Mouse (Mus musculus) kidney, postnatal 0 days (tissue): Measurements from ENCODE around the gene Mtmr12. TPM values are rescaled to one million over a fixed set of nuclear protein-coding genes. Genes with fewer than 3 reads are reported as not detected.
A peak's percentile ranks its signal among the peaks of the same experiment; 100 is the strongest.

Source experiments
- ATAC-seq: fragments of 200-750 bp; cut with Nextera tagmentation; replicated peaks from 2 replicates; pipeline ENCODE4 v1.8.0; 2017; ENCODE audit warnings: low read depth, moderate number of reproducible peaks, moderate TSS enrichment, moderate library complexity; ENCODE audit not compliant: low FRiP score
- DNase-seq: peaks from one replicate; pipeline ENCODE4 v3.0.0-alpha.2; 2016; ENCODE audit warnings: low spot score
- H3K27ac ChIP-seq: fragments of 300-500 bp; sonication (generic); 2 replicates; pipeline ENCODE4 v1.5.1; 2014; ENCODE audit warnings: mild to moderate bottlenecking
- H3K27me3 ChIP-seq: fragments of 300-500 bp; sonication (generic); 2 replicates; pipeline ENCODE4 v1.6.1; 2014; ENCODE audit warnings: low read length, mixed read lengths; ENCODE audit not compliant: insufficient read depth
- H3K36me3 ChIP-seq: fragments of 300-500 bp; sonication (generic); 2 replicates; pipeline ENCODE4 v1.6.1; 2014; ENCODE audit warnings: low read length, mixed read lengths; ENCODE audit not compliant: insufficient read depth
- H3K4me1 ChIP-seq: fragments of 300-500 bp; sonication (generic); replicated peaks from 2 replicates; pipeline ENCODE4 v1.6.1; 2014; ENCODE audit warnings: antibody characterized with exemption, low read length, mixed read lengths; ENCODE audit not compliant: insufficient read depth
- H3K4me2 ChIP-seq: fragments of 300-500 bp; sonication (generic); 2 replicates; pipeline ENCODE4 v1.6.1; 2014; ENCODE audit warnings: mild to moderate bottlenecking, low read length, moderate library complexity, mixed read lengths
- H3K4me3 ChIP-seq: fragments of 300-500 bp; sonication (generic); replicated peaks from 2 replicates; pipeline ENCODE4 v1.5.1; 2014; ENCODE audit warnings: low read depth, low read length
- H3K9ac ChIP-seq: fragments of 300-500 bp; sonication (generic); 2 replicates; pipeline ENCODE4 v1.6.1; 2014; ENCODE audit warnings: low read depth, low read length
- H3K9me3 ChIP-seq: fragments of 300-500 bp; sonication (generic); replicated peaks from 2 replicates; pipeline ENCODE4 v1.6.1; 2016; ENCODE audit warnings: low read length, inconsistent platforms, mixed read lengths
- CTCF ChIP-seq: IDR thresholded peaks from 2 replicates; pipeline ENCODE4 v1.5.1; 2016; ENCODE audit warnings: antibody characterized with exemption, low read depth, mild to moderate bottlenecking, moderate library complexity
- WGBS: fragments of 180-500 bp; shearing (Covaris S2); extraction: QIAGEN DNeasy Blood & Tissue Kit; methylation state at CpG from one replicate; pipeline ENCODE4 v1.1.7; 2014; 5-methylcytosine and 5-hydroxymethylcytosine counted together
- polyA plus RNA-seq: library from polyadenylated mRNA; unstranded; fragments of >200 nt; fragmentation: Nextera tagmentation; extraction: Ambion mirVana; gene quantifications from 2 replicates; pipeline ENCODE4 v1.2.1, GENCODE M21; 2015

Mtmr12 gene
- polyA plus RNA-seq, 1 experiment from 2014 or later = 12.5 TPM

DNA sequence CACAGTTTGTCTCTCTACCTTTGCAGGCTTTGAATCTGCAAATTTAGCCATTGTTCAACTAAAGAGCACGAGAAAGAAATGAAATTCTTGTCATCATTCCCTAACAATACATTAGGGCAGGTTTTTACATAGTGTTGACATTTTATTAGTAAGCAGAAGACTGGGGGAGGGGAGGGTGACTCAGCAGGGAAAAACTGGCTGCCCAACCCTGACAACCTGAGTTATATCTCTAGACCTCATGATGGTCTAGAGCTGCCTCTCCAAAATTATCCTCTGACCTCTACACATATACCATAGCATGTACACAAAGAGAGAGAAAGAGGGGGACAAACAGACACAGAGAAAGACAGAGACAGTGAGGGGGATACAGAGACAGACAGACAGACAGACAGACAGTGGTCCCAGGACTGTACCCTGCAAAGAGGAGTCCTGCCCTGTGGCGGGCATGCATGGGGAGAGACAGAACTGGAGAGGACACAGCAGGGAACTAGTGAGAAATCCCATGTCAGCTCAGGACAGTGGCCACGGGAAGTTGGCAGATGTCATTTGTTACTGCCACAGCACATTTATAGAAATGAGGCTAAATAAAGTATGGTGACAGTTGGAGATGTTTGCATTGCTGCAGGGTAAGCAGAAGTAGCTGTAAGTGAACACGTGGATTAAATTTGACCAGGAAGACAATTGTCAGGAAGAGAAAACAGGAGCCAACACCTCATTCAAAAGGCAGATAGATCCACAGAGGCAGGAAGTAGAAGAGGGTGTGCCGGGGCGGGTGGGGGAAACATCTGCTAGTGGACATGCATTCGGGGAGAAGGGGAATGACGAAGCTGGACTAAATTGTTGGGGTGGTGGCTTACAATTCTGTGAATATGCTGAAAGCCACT, 101.6 kb downstream of the Mtmr12 start:
- no peak overlapping the region for H3K27ac ChIP-seq
- no peak for TF ChIP-seq CTCF
- no peaks in the 10 kb centered on the region for H3K4me1 ChIP-seq
- no peaks in the 10 kb centered on the region for H3K27me3 ChIP-seq
- no peak overlapping the region for H3K4me2 ChIP-seq
- DNase-seq (no peak), ATAC-seq (no peak)
- 55% methylated on average over 8 of the region's 8 CpGs for WGBS
- H3K4me3 ChIP-seq = no peak overlapping the region
- no peaks in the 10 kb centered on the region for H3K9me3 ChIP-seq
- H3K36me3 ChIP-seq = no peaks in the 10 kb centered on the region
- no peak overlapping the region for H3K9ac ChIP-seq

GRCm38 (mm10) chr15:12307114-12307513, 102.3 kb downstream of the Mtmr12 start:
- ATAC-seq = no peak

GRCm38 (mm10) chr15:12308539-12308938, 103.7 kb downstream of the Mtmr12 start:
- ATAC-seq (no peak), DNase-seq (no peak)
- TF ChIP-seq CTCF = no peak
- WGBS = 94% methylated on average over 5 of the region's 5 CpGs
- Histone ChIP-seq H3K27ac (no peak overlapping the region), H3K27me3 (no peaks in the 10 kb centered on the region), H3K36me3 (no peaks in the 10 kb centered on the region), H3K4me3 (no peak overlapping the region), H3K9ac (no peak overlapping the region), H3K9me3 (no peaks in the 10 kb centered on the region), H3K4me2 (no peak overlapping the region), H3K4me1 (no peaks in the 10 kb centered on the region)

More at GRCm38 (mm10) chr15:12307114-12307513, 102.3 kb downstream of the Mtmr12 start:
- no peaks in the 10 kb centered on the region for H3K27me3 ChIP-seq
- H3K36me3 ChIP-seq = no peaks in the 10 kb centered on the region
- H3K9me3 ChIP-seq = no peaks in the 10 kb centered on the region
- DNase-seq = no peak
- TF ChIP-seq CTCF = no peak
- no peak overlapping the region for H3K4me2 ChIP-seq
- 67% methylated on average over 4 of the region's 4 CpGs for WGBS
- no peak overlapping the region for H3K9ac ChIP-seq
- no peak overlapping the region for H3K4me3 ChIP-seq
- no peak overlapping the region for H3K27ac ChIP-seq
- no peaks in the 10 kb centered on the region for H3K4me1 ChIP-seq

- Histone ChIP-seq H3K4me3 (no peak overlapping the region), H3K4me2 (no peak overlapping the region), H3K9ac (no peak overlapping the region), H3K9me3 (no peaks in the 10 kb centered on the region), H3K4me1 (no peaks in the 10 kb centered on the region), H3K27ac (no peak overlapping the region), H3K36me3 (no peaks in the 10 kb centered on the region), H3K27me3 (no peaks in the 10 kb centered on the region)
- no peak for TF ChIP-seq CTCF
- WGBS = 67% methylated on average over 4 of the region's 4 CpGs
- ATAC-seq = no peak
- DNase-seq = no peak
These were observed 105.8 kb downstream of the Mtmr12 start for GRCm38 (mm10) chr15:12310676-12311075.

- no peak for ATAC-seq
- WGBS = 86% methylated on average over 7 of the region's 7 CpGs
These were observed 106.6 kb downstream of the Mtmr12 start for GRCm38 (mm10) chr15:12311465-12311864.

DNA sequence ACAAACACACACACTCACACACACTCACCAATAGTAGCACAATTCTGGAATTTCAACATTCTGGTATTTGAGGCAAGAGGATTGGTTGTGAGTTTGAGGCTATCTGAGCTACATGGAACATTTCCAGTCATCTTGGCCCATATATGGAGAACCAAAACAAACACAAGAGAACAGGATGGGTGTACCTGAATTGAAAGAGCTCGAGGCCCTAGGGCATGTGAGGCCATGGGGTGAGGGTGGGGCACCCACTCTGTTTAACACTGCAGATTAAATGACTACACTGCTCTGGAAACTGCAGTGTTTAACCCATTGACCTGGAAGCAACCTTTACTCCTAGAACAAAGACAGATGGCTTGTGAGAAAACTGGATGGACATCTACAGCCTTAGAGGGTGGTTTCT, 108.4 kb downstream of the Mtmr12 start:
- TF ChIP-seq CTCF = no peak
- Histone ChIP-seq H3K4me1 (no peaks in the 10 kb centered on the region), H3K27ac (no peak overlapping the region), H3K36me3 (no peaks in the 10 kb centered on the region), H3K4me2 (no peak overlapping the region), H3K4me3 (no peak overlapping the region), H3K27me3 (no peaks in the 10 kb centered on the region), H3K9ac (no peak overlapping the region), H3K9me3 (no peaks in the 10 kb centered on the region)
- 0 out of 2 replicates have a peak, but pooled peaks have one; percentile 22 for ATAC-seq
- DNase-seq = no peak
- WGBS = 10% methylated on average over 1 of the region's 1 CpGs

More at GRCm38 (mm10) chr15:12311465-12311864, 106.6 kb downstream of the Mtmr12 start:
- no peak for DNase-seq
- no peaks in the 10 kb centered on the region for H3K27me3 ChIP-seq
- H3K36me3 ChIP-seq = no peaks in the 10 kb centered on the region
- TF ChIP-seq CTCF = no peak
- H3K9ac ChIP-seq = no peak overlapping the region
- no peak overlapping the region for H3K4me2 ChIP-seq
- H3K4me1 ChIP-seq = no peaks in the 10 kb centered on the region
- no peaks in the 10 kb centered on the region for H3K9me3 ChIP-seq
- no peak overlapping the region for H3K27ac ChIP-seq
- no peak overlapping the region for H3K4me3 ChIP-seq
